Mouse (Mus musculus) small intestine, adult 2 months (tissue): ENCODE measurements around the gene Sptlc2.

Experiments
- CTCF ChIP-seq: fragments of 200-500 bp; IDR thresholded peaks from 2 replicates; pipeline ENCODE4 v1.5.1; 2012; ENCODE audit warnings: low read depth, mild to moderate bottlenecking, control low read depth, inconsistent platforms, low read length, moderate library complexity, mixed read lengths; ENCODE audit not compliant: insufficient replicate concordance, insufficient read length; ENCODE audit errors: extremely low read depth
- POLR2A ChIP-seq: fragments of 200-500 bp; IDR thresholded peaks from 2 replicates; pipeline ENCODE4 v1.6.1; 2012; ENCODE audit warnings: low read depth, mild to moderate bottlenecking, control low read depth, inconsistent platforms, low read length, moderate library complexity

GRCm38 (mm10) chr12:87279350-87279749 lies 108.8 kb downstream of the Sptlc2 start:
- TF ChIP-seq CTCF, result no peak
- TF ChIP-seq POLR2A, result no peak
